Mouse (Mus musculus): ENCODE results near the gene Nup50. TPM values are rescaled to one million over a fixed set of nuclear protein-coding genes. Genes with fewer than 3 reads are reported as not detected.
A peak's percentile ranks its signal among the peaks of the same experiment; 100 is the strongest.

The Nup50 gene
- polyA plus RNA-seq, 1 experiment, result 6.7 TPM

- DNase-seq (ENCODE audit: low read depth), result no peak
Measured at GRCm38 (mm10) chr15:84953259-84953658, 30.0 kb downstream of the Nup50 start.

GRCm38 (mm10) chr15:84957851-84958250 lies 34.6 kb downstream of the Nup50 start:
- no peak for DNase-seq (ENCODE audit: low read depth)

GRCm38 (mm10) chr15:84958331-84958730 lies 35.1 kb downstream of the Nup50 start:
- DNase-seq (ENCODE audit: low read depth), result no peak

- DNase-seq (ENCODE audit: low read depth), result no peak
Measured at GRCm38 (mm10) chr15:84959891-84960290, 36.7 kb downstream of the Nup50 start.

GRCm38 (mm10) chr15:84960692-84961091 lies 37.5 kb downstream of the Nup50 start:
- DNase-seq (ENCODE audit: low read depth), result no peak

GRCm38 (mm10) chr15:84962518-84962917 lies 39.3 kb downstream of the Nup50 start:
- no peak for DNase-seq (ENCODE audit: low read depth)

- DNase-seq (ENCODE audit: low read depth), result no peak
Measured at GRCm38 (mm10) chr15:84964771-84965170, 41.6 kb downstream of the Nup50 start.

GRCm38 (mm10) chr15:84965575-84966360 lies 42.6 kb downstream of the Nup50 start:
- DNase-seq (ENCODE audit: low read depth), result no peak

- DNase-seq (ENCODE audit: low read depth), result no peak
Measured at GRCm38 (mm10) chr15:84968534-84968933, 45.3 kb downstream of the Nup50 start.

- no peak for DNase-seq (ENCODE audit: low read depth)
Measured at GRCm38 (mm10) chr15:84972860-84973543, 49.8 kb downstream of the Nup50 start.

GRCm38 (mm10) chr15:84973544-84973871 lies 50.3 kb downstream of the Nup50 start:
- no peak for DNase-seq (ENCODE audit: low read depth)

- DNase-seq (ENCODE audit: low read depth), result no peak
Measured at GRCm38 (mm10) chr15:84975729-84976128, 52.5 kb downstream of the Nup50 start.

- DNase-seq (ENCODE audit: low read depth), result no peak
Measured at GRCm38 (mm10) chr15:84981609-84982313, 58.5 kb downstream of the Nup50 start.

GRCm38 (mm10) chr15:84982888-84983287 lies 59.7 kb downstream of the Nup50 start:
- peak; percentile 89 for DNase-seq (ENCODE audit: low read depth)

- DNase-seq (ENCODE audit: low read depth), result no peak
Measured at GRCm38 (mm10) chr15:84983721-84984120, 60.5 kb downstream of the Nup50 start.

GRCm38 (mm10) chr15:84985516-84986160 lies 62.4 kb downstream of the Nup50 start:
- DNase-seq (ENCODE audit: low read depth), result no peak

- DNase-seq (ENCODE audit: low read depth), result no peak
Measured at GRCm38 (mm10) chr15:84986171-84987019, 63.2 kb downstream of the Nup50 start.

- no peak for DNase-seq (ENCODE audit: low read depth)
Measured at GRCm38 (mm10) chr15:84987020-84987815, 64.0 kb downstream of the Nup50 start.

- no peak for DNase-seq (ENCODE audit: low read depth)
Measured at GRCm38 (mm10) chr15:84987874-84988825, 64.9 kb downstream of the Nup50 start, which contains the start of gene 5031439G07Rik. 5031439G07Rik (minus strand) TSS chr15:84988551.
